15 mouse cellular contexts compared by ENCODE assay signal in the genomic region with DNA sequence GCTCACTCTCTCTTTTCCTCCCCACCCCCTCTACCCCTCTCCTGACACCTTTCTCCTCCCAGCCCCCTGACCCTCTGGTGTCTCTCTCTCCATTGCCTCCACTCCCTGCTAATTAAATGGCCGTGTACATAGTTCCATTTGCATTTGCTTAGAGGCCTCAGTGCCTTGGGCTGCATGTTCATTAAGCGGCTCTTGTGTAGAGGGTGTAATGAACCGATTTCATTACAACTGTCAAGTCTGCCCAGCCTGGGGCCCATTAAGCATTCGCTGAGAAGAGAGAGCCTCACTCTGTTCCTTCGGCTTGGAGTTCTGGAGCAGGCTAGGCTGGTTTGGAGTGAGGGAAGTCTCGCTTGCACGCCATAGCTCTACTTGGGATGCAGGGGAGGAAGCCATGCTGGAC.
DNase-seq lines count a peak whose midpoint lies in the region; ATAC-seq lines count a peak whose summit lies in the region.
"Had no signal": no experiment of that assay in that cellular context is flagged by ENCODE, and none has a peak within 500 bp of the region (broad histone marks: within the 10 kb centered on the region; RNA-seq: fewer than 3 reads in every experiment).

No protein-coding gene starts in this region.

- intact Hi-C loops in heart, postnatal 10 days (cut with DNase I): no loop called here

- H3K27ac ChIP-seq in midbrain, embryonic 14.5 days (replicated peaks; ENCODE audit: low read depth, low read length): peak overlapping the region; percentile 32; the same call in 1 of the 2 replicates
- H3K27ac ChIP-seq in midbrain, embryonic 10.5 days (replicated peaks): no peak overlapping the region; the same call in 1 of the 2 replicates
- H3K27ac ChIP-seq in forebrain, embryonic 15.5 days (replicated peaks): peak overlapping the region; percentile 69
- peak overlapping the region; percentile 30; the same call in 1 of the 2 replicates for H3K27ac ChIP-seq in limb, embryonic 10.5 days
- H3K27ac ChIP-seq: kidney, embryonic 15.5 days; limb, embryonic 13.5 days; liver, embryonic 15.5 days had no signal

- H3K9ac ChIP-seq in midbrain, embryonic 14.5 days (replicated peaks; ENCODE audit: low read length): no peak overlapping the region
- no peak overlapping the region for H3K9ac ChIP-seq in forebrain, embryonic 15.5 days (replicated peaks)
- H3K9ac ChIP-seq: kidney, embryonic 15.5 days; limb, embryonic 13.5 days; liver, embryonic 15.5 days had no signal

- DNase-seq in midbrain, embryonic 14.5 days: peak; percentile 67
- DNase-seq in midbrain, embryonic 10.5 days (ENCODE audit: low spot score): no peak
- no peak for DNase-seq in limb, embryonic 10.5 days (ENCODE audit: low spot score)
- no peak for DNase-seq in MN1 (ENCODE audit: low spot score)
- no peak for DNase-seq in heart, postnatal 10 days
- DNase-seq in gastrocnemius, adult 8-10 months (ENCODE audit: low spot score in 2 of 2): no peak
- DNase-seq: adrenal gland, adult 8-10 months; cerebellum, postnatal 10 days; lung, postnatal 10 days; right cerebral cortex, adult 18-20 months had no signal

- no peaks in the 10 kb centered on the region for H3K36me3 ChIP-seq in midbrain, embryonic 14.5 days (ENCODE audit: control insufficient read depth, insufficient read depth, low read length)
- no peaks in the 10 kb centered on the region for H3K36me3 ChIP-seq in midbrain, embryonic 10.5 days
- no peaks in the 10 kb centered on the region for H3K36me3 ChIP-seq in forebrain, embryonic 15.5 days
- no peaks in the 10 kb centered on the region for H3K36me3 ChIP-seq in limb, embryonic 10.5 days
- H3K36me3 ChIP-seq: G1E; kidney, embryonic 15.5 days; limb, embryonic 13.5 days; liver, embryonic 15.5 days had no signal

- no peak overlapping the region for H3K4me2 ChIP-seq in midbrain, embryonic 14.5 days (ENCODE audit: low read length)
- H3K4me2 ChIP-seq in forebrain, embryonic 15.5 days (replicated peaks): no peak overlapping the region
- H3K4me2 ChIP-seq: kidney, embryonic 15.5 days; limb, embryonic 13.5 days; liver, embryonic 15.5 days had no signal

- 39% methylated on average over 7 of the region's 7 CpGs for WGBS in midbrain, embryonic 14.5 days
- 63% methylated on average over 7 of the region's 7 CpGs for WGBS in midbrain, embryonic 10.5 days
- 19% methylated on average over 7 of the region's 7 CpGs for WGBS in forebrain, embryonic 15.5 days
- 48% methylated on average over 7 of the region's 7 CpGs for WGBS in limb, embryonic 10.5 days

- H3K4me1 ChIP-seq in midbrain, embryonic 14.5 days (ENCODE audit: control insufficient read depth, insufficient read depth, low read length): peaks cover 12% of the 10 kb centered on the region; the same call in 1 of the 2 replicates
- peaks cover 41% of the 10 kb centered on the region for H3K4me1 ChIP-seq in midbrain, embryonic 10.5 days
- H3K4me1 ChIP-seq in forebrain, embryonic 15.5 days: peaks cover 27% of the 10 kb centered on the region
- peaks cover 41% of the 10 kb centered on the region for H3K4me1 ChIP-seq in limb, embryonic 10.5 days
- H3K4me1 ChIP-seq: liver, embryonic 15.5 days had no signal

- peak; percentile 27; the same call in 1 of the 2 replicates for ATAC-seq in midbrain, embryonic 14.5 days (ENCODE audit: low FRiP score, low TSS enrichment)
- peak; percentile 92 for ATAC-seq in forebrain, embryonic 15.5 days (replicated peaks)

- peaks cover 8% of the 10 kb centered on the region for H3K9me3 ChIP-seq in midbrain, embryonic 14.5 days (ENCODE audit: control insufficient read depth, low read length)
- peaks cover 13% of the 10 kb centered on the region; the same call in 1 of the 2 replicates for H3K9me3 ChIP-seq in midbrain, embryonic 10.5 days (replicated peaks)
- peaks cover 8% of the 10 kb centered on the region for H3K9me3 ChIP-seq in forebrain, embryonic 15.5 days
- no peaks in the 10 kb centered on the region for H3K9me3 ChIP-seq in limb, embryonic 10.5 days (replicated peaks)
- H3K9me3 ChIP-seq: G1E; kidney, embryonic 15.5 days; liver, embryonic 15.5 days had no signal

- H3K4me3 ChIP-seq in midbrain, embryonic 14.5 days (replicated peaks; ENCODE audit: low read depth, low read length): no peak overlapping the region
- H3K4me3 ChIP-seq in midbrain, embryonic 10.5 days: no peak overlapping the region
- H3K4me3 ChIP-seq in forebrain, embryonic 15.5 days: no peak overlapping the region
- H3K4me3 ChIP-seq in limb, embryonic 10.5 days: no peak overlapping the region
- H3K4me3 ChIP-seq: kidney, embryonic 15.5 days; limb, embryonic 13.5 days; liver, embryonic 15.5 days had no signal

- no peaks in the 10 kb centered on the region for H3K27me3 ChIP-seq in midbrain, embryonic 14.5 days (ENCODE audit: control insufficient read depth, insufficient read depth, low read length)
- H3K27me3 ChIP-seq in midbrain, embryonic 10.5 days (ENCODE audit: low read depth, poor library complexity, severe bottlenecking): no peaks in the 10 kb centered on the region
- no peaks in the 10 kb centered on the region for H3K27me3 ChIP-seq in forebrain, embryonic 15.5 days
- H3K27me3 ChIP-seq in limb, embryonic 10.5 days (ENCODE audit: low read depth, poor library complexity, severe bottlenecking): no peaks in the 10 kb centered on the region
- H3K27me3 ChIP-seq: kidney, embryonic 15.5 days; limb, embryonic 13.5 days; liver, embryonic 15.5 days had no signal
